Mouse (Mus musculus) bone marrow, adult 2 months (tissue): ENCODE data around the gene Cdkl2.

Experiments
- CTCF ChIP-seq: fragments of 200-500 bp; IDR thresholded peaks from 2 replicates; pipeline ENCODE4 v1.5.1; 2011; ENCODE audit warnings: low read length, control low read depth; ENCODE audit not compliant: control insufficient read depth, insufficient read depth
- POLR2A ChIP-seq: fragments of 200-500 bp; IDR thresholded peaks from 2 replicates; pipeline ENCODE4 v1.6.1; 2011; ENCODE audit warnings: low read depth, mild to moderate bottlenecking, control low read depth, low read length, borderline replicate concordance; ENCODE audit not compliant: control insufficient read depth

DNA sequence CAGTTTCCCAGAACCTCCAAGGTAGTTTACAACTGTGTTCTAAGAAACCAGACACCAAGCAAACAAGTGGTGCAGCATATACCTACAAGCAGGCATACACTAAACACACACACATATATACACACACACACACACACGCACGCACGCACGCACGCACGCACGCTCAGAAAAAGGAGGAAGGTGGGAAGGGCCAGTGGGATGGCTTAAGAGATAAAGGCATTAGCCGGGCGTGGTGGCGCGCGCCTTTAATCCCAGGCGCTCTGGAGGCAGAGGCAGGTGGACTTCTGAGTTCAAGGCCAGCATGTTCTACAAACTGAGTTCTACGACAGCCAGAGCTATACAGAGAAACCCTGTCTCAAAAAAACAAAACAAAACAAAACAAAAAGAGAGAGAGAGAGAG is 30.4 kb upstream of the Cdkl2 start:
- TF ChIP-seq CTCF (no peak), POLR2A (no peak)
